Mouse (Mus musculus) midbrain, postnatal 0 days (tissue): ENCODE data around the gene Scnn1b. TPM values are rescaled to one million over a fixed set of nuclear protein-coding genes. Genes with fewer than 3 reads are reported as not detected.

Experiments used
- ATAC-seq: fragments of 200-750 bp; cut with Nextera tagmentation; 2 replicates; pipeline ENCODE4 v1.8.0; 2017; ENCODE audit warnings: moderate number of reproducible peaks, mild to moderate bottlenecking, moderate TSS enrichment, moderate library complexity; ENCODE audit not compliant: low FRiP score
- DNase-seq: peaks from one replicate; pipeline ENCODE4 v3.0.0-alpha.2; 2015; ENCODE audit warnings: low spot score
- H3K27ac ChIP-seq: fragments of 300-500 bp; sonication (generic); 2 replicates; pipeline ENCODE4 v1.5.1; 2014; ENCODE audit warnings: low read depth, mild to moderate bottlenecking, low read length, mixed read lengths
- H3K27me3 ChIP-seq: fragments of 300-500 bp; sonication (generic); 2 replicates; pipeline ENCODE4 v1.6.1; 2014; ENCODE audit warnings: low read length, control low read depth, mixed read lengths; ENCODE audit not compliant: insufficient read depth
- H3K36me3 ChIP-seq: fragments of 300-500 bp; sonication (generic); 2 replicates; pipeline ENCODE4 v1.6.1; 2014; ENCODE audit warnings: low read length, control low read depth, mixed read lengths; ENCODE audit not compliant: insufficient read depth
- H3K4me1 ChIP-seq: fragments of 300-500 bp; sonication (generic); 2 replicates; pipeline ENCODE4 v1.6.1; 2014; ENCODE audit warnings: mild to moderate bottlenecking, control low read depth, antibody characterized with exemption, low read length, mixed read lengths; ENCODE audit not compliant: insufficient read depth
- H3K4me2 ChIP-seq: fragments of 300-500 bp; sonication (generic); 2 replicates; pipeline ENCODE4 v1.6.1; 2014; ENCODE audit warnings: low read depth, mild to moderate bottlenecking, low read length, mixed read lengths; ENCODE audit not compliant: poor library complexity, severe bottlenecking
- H3K4me3 ChIP-seq: fragments of 300-500 bp; sonication (generic); 2 replicates; pipeline ENCODE4 v1.5.1; 2014; ENCODE audit warnings: low read depth, mild to moderate bottlenecking, low read length, moderate library complexity
- H3K9ac ChIP-seq: fragments of 300-500 bp; sonication (generic); replicated peaks from 2 replicates; pipeline ENCODE4 v1.6.1; 2014; ENCODE audit warnings: mild to moderate bottlenecking, low read length, moderate library complexity, mixed read lengths; ENCODE audit not compliant: poor library complexity, severe bottlenecking
- H3K9me3 ChIP-seq: fragments of 300-500 bp; sonication (generic); 2 replicates; pipeline ENCODE4 v1.6.1; 2016; ENCODE audit warnings: low read length, control low read depth
- CTCF ChIP-seq: IDR thresholded peaks from 2 replicates; pipeline ENCODE4 v1.5.1; 2016; ENCODE audit warnings: antibody characterized with exemption, mild to moderate bottlenecking
- WGBS: fragments of 180-500 bp; shearing (Covaris S2); extraction: QIAGEN DNeasy Blood & Tissue Kit; methylation state at CpG from one replicate; pipeline ENCODE4 v1.1.7; 2014; 5-methylcytosine and 5-hydroxymethylcytosine counted together
- polyA plus RNA-seq: library from polyadenylated mRNA; unstranded; fragments of >200 nt; fragmentation: Nextera tagmentation; extraction: Ambion mirVana; gene quantifications from 2 replicates; pipeline ENCODE4 v1.2.1, GENCODE M21; 2015
- total RNA-seq: library from RNA; depleted of rRNA; stranded (reverse); fragments of >200 nt; gene quantifications from 2 replicates; pipeline ENCODE4 v1.2.3, GENCODE M21; 2014; rRNA removed

The Scnn1b gene
- total RNA-seq (0.09 and 0.60 TPM in 2 replicates), polyA plus RNA-seq (0.47 and 0.52 TPM in 2 replicates)

DNA sequence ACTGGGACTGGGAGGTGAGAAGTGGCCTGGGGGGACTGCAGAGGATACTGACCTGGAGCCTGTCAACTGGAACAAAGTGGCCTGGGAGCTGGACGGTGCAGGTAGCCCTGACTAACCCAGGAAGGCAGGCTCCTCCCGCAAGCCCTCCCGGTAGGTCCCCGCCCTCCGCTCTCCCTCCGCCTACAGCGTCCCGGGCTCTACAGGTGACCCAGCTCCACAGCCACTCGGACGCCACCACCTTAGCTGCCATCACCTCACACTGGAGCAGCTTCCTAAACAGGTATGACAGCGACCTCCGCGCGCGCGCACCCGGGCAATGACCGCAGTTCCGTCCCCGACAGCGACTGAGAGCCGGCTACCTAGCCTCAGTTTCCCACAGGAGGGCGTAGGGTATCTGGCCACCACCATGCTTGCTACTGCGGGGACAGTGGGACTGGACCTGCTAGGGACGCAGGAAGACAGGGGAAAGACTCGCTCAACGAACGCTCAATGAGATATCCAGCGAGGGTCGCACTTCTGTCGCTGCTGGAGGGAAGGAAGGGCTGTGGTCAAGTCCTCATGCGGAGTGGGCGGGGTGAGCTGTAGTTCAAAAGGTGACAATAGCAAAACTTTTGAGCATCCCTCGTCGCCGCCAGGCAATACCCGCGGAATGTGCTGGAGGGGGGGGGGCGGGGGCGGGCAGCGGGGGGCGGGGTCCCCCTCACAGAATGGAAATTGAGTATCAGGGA lies at the start of gene Scnn1b:
Scnn1b (plus strand) TSS at position 181 of the 728 bp plus-strand sequence.
- ATAC-seq (peak; percentile 44; the same call in 1 of the 2 replicates), DNase-seq (no peak)
- no peaks in the 10 kb centered on the region for H3K36me3 ChIP-seq
- peaks cover 14% of the 10 kb centered on the region; the same call in 1 of the 2 replicates for H3K27me3 ChIP-seq
- WGBS: 2% methylated on average over 27 of the region's 42 CpGs
- H3K27ac ChIP-seq: no peak within 1 kb of the TSS
- H3K9me3 ChIP-seq: no peaks in the 10 kb centered on the region
- no peak for TF ChIP-seq CTCF
- H3K4me3 ChIP-seq: peak within 1 kb of the TSS; percentile 42
- H3K4me1 ChIP-seq: no peaks in the 10 kb centered on the region
- peak within 1 kb of the TSS; percentile 50 for H3K9ac ChIP-seq
- peak within 1 kb of the TSS; percentile 82 for H3K4me2 ChIP-seq

- no peak overlapping the region for H3K27ac ChIP-seq
- ATAC-seq: no peak
- no peaks in the 10 kb centered on the region for H3K27me3 ChIP-seq
- no peak for DNase-seq
- no peaks in the 10 kb centered on the region for H3K4me1 ChIP-seq
- no peaks in the 10 kb centered on the region for H3K36me3 ChIP-seq
- TF ChIP-seq CTCF: no peak
- peaks cover 3% of the 10 kb centered on the region; the same call in 1 of the 2 replicates for H3K9me3 ChIP-seq
- H3K4me2 ChIP-seq: no peak overlapping the region
- WGBS: 92% methylated on average over 6 of the region's 6 CpGs
- H3K9ac ChIP-seq: no peak overlapping the region
- no peak overlapping the region for H3K4me3 ChIP-seq
These were observed 43.2 kb upstream of the Scnn1b start for GRCm38 (mm10) chr7:121821632-121822031.

- no peak overlapping the region for H3K27ac ChIP-seq
- no peak overlapping the region for H3K4me3 ChIP-seq
- ATAC-seq (no peak), DNase-seq (no peak)
- no peaks in the 10 kb centered on the region for H3K27me3 ChIP-seq
- H3K4me2 ChIP-seq: no peak overlapping the region
- H3K4me1 ChIP-seq: no peaks in the 10 kb centered on the region
- no peaks in the 10 kb centered on the region for H3K36me3 ChIP-seq
- H3K9me3 ChIP-seq: peaks cover 3% of the 10 kb centered on the region; the same call in 1 of the 2 replicates
- 91% methylated on average over 1 of the region's 1 CpGs for WGBS
- TF ChIP-seq CTCF: no peak
- H3K9ac ChIP-seq: no peak overlapping the region
These were observed 36.4 kb upstream of the Scnn1b start for GRCm38 (mm10) chr7:121828481-121828880.

DNA sequence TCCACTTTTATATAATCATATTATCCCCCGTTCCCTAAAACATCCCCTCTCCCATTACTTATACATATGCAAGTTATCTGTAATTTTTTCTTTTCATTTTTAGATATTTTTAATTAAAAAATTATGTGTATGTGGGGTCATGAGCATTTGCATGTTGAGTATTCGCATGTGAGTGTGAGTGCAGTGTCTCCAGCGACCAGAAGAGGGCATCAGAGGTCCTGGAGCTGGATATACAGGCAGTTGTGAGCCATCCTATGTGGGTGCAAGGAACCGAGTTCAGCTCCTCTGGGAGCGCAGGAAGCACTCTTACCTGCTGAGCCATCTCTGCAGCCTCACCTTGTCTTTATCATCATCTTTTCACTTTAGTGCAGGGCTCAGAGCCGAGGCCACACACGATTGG lies 29.4 kb upstream of the Scnn1b start:
- TF ChIP-seq CTCF: 0 out of 2 replicates have a peak, but pooled peaks have one; percentile 4
- WGBS: 89% methylated on average over 7 of the region's 7 CpGs
- Histone ChIP-seq H3K4me2 (no peak overlapping the region), H3K36me3 (no peaks in the 10 kb centered on the region), H3K27ac (no peak overlapping the region), H3K4me3 (no peak overlapping the region), H3K4me1 (no peaks in the 10 kb centered on the region), H3K9ac (no peak overlapping the region), H3K27me3 (no peaks in the 10 kb centered on the region), H3K9me3 (no peaks in the 10 kb centered on the region)
- ATAC-seq (no peak), DNase-seq (no peak)

DNA sequence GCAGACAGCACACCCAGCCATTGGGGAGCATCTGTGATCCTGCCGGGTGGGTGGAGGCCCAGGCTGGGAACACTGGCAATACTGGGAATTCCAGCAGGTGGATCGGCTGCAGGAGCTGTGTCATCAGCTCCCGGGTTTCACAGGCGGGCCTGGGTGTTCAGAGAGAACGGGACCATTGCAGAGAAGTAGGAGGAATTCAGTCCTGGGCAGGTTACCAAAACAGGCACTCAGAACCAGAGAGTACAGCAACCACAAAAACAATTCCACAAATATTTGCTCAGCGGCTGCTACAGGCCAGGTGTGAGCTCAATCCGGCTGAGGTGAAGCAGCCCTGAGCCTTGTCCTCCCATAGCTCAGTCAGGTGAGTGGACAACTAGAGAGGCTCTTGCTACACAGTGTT lies 28.0 kb upstream of the Scnn1b start:
- H3K27ac ChIP-seq: no peak overlapping the region
- H3K9ac ChIP-seq: no peak overlapping the region
- no peaks in the 10 kb centered on the region for H3K9me3 ChIP-seq
- H3K27me3 ChIP-seq: no peaks in the 10 kb centered on the region
- DNase-seq (no peak), ATAC-seq (no peak)
- no peaks in the 10 kb centered on the region for H3K4me1 ChIP-seq
- no peaks in the 10 kb centered on the region for H3K36me3 ChIP-seq
- 95% methylated on average over 7 of the region's 7 CpGs for WGBS
- no peak overlapping the region for H3K4me2 ChIP-seq
- TF ChIP-seq CTCF: no peak
- H3K4me3 ChIP-seq: no peak overlapping the region

GRCm38 (mm10) chr7:121840810-121841209 lies 24.0 kb upstream of the Scnn1b start:
- 49% methylated on average over 7 of the region's 7 CpGs for WGBS
- no peak overlapping the region for H3K4me3 ChIP-seq
- H3K27me3 ChIP-seq: no peaks in the 10 kb centered on the region
- H3K27ac ChIP-seq: no peak overlapping the region
- no peak overlapping the region for H3K4me2 ChIP-seq
- no peaks in the 10 kb centered on the region for H3K4me1 ChIP-seq
- no peak overlapping the region for H3K9ac ChIP-seq
- DNase-seq (no peak), ATAC-seq (no peak)
- H3K9me3 ChIP-seq: no peaks in the 10 kb centered on the region
- TF ChIP-seq CTCF: no peak
- no peaks in the 10 kb centered on the region for H3K36me3 ChIP-seq
